Mouse (Mus musculus) intestine, embryonic 14.5 days (tissue): ENCODE data around the gene Tbca. TPM values are rescaled to one million over a fixed set of nuclear protein-coding genes. Genes with fewer than 3 reads are reported as not detected.

Experiments used
- polyA plus RNA-seq: library from polyadenylated mRNA; unstranded; fragments of >200 nt; fragmentation: Nextera tagmentation; extraction: Ambion mirVana; gene quantifications from 2 replicates; pipeline ENCODE4 v1.2.1, GENCODE M21; 2014

Gene Tbca
- polyA plus RNA-seq, 1 experiment from 2014 or later: 245 TPM

Other genes with a start within 250 kb of the Tbca start
- gene Otp, start 86.7 kb downstream of the Tbca start, polyA plus RNA-seq: not detected in 2 replicates
- 24.4 and 25.5 TPM in 2 replicates for gene Wdr41, start 187.4 kb downstream of the Tbca start, polyA plus RNA-seq